Mouse (Mus musculus) frontal cortex, postnatal 10 days (tissue): Measurements from ENCODE around the gene Tubb2b.
"Not testable (repeated sequence)": the region's sequence is repeated elsewhere in the genome, so short reads cannot be mapped to it uniquely, and the experiment has no call there.

Experiments
- DNase-seq, 2 experiments: peaks; one replicate each; pipeline ENCODE4 v3.0.0; 2022; ENCODE audit warnings: low spot score in 2 of 2, mixed read lengths in 1 of 2

Gene Tubb2b

DNA sequence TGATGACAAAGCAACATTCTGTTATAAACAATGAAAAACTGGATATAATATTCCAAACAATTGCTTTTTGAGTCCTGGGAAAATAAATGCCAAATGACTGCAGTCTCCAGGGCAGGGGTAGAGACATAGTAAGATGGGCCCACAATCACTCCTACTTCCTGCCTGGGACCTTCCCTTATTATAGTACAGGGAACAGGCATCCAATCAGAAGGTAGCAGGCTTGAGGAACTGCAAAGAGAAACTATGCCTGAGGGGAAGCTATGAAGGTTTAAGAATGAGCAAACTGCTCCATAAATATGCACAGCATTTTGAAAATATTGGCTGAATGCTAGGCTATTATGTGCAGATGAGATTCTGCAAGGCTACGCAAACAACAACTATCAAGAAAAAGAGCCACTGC, 23.3 kb downstream of the Tubb2b start:
- no peak for DNase-seq

- DNase-seq = no peak
Measured at GRCm38 (mm10) chr13:34106256-34106655, 24.0 kb downstream of the Tubb2b start.

DNA sequence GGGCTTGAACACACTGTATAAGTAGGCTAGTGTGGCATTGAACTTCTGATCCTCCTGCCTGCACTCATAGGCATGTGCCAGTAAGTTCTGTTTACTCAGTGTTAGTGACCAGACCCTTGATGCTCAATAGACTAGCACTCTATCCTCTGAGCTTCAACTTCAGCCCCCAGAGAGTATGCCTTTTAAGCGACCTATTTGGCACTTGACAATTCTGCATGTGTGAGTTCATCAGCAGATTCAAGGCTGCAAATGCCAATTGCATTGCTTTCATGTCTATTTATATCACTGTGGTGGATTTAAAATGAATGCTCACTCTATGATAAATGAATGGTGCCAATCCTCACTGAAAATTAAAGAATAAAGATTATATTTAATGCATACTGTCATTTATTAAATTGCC, 24.9 kb downstream of the Tubb2b start:
- no peak for DNase-seq

DNA sequence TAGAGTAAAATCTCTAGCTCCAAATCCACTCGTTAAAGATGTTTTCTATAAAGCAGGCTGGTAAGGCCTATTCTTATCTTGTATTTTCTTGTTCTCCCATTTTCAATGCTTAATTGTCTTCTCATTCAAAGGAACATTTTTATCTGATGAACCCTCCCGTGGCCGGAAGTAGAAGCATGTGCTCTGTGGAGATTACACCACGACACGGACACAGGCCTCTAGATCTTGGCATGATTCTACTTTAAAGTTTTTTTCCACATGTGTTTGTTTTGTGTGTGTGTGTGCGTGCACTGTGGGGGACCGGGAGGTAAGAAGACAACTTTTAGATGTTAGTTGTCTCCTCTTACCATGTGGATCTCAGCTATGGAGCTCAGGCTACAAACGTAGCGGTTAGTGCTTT, 28.4 kb downstream of the Tubb2b start:
- DNase-seq = no peak

DNA sequence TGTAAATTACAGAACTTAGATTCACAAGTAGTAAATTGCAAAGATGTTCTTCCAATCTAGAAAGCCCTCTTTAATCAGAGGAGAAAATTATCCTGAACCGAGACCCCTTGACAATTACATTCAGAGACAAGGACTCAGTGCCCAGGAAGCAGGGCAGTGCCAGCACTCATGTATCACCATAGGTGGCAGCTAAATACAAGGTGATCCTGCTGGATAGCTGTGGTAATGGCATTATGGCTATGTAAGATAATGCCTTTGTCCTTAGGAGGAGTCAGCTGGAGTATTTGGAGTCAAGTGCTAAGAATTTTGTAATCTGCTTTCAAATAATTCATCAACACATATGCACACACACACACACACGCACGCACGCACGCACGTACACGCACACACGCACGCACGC, 29.0 kb downstream of the Tubb2b start:
- DNase-seq = no peak

GRCm38 (mm10) chr13:34100733-34101132, 29.5 kb downstream of the Tubb2b start:
- no peak for DNase-seq

DNA sequence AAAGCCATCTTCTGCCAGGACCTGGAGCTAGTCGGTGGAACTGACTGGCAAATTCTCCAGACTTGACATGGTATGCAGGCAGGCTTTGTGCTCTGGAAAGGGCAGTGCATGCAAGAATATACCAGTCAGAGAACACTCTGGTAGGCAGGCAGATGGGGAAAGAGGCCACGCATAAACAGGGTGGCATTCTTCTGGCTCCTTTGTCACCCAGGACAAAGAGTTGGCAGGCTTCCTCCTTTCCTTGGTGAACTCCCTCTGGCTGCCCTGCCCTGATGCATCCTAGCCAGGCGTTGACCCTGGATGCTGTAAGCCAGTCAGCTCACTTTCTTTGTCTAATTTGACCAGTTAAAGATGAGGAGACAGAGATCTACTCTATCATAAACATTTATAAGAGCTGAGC, 33.2 kb downstream of the Tubb2b start:
- no peak for DNase-seq

DNA sequence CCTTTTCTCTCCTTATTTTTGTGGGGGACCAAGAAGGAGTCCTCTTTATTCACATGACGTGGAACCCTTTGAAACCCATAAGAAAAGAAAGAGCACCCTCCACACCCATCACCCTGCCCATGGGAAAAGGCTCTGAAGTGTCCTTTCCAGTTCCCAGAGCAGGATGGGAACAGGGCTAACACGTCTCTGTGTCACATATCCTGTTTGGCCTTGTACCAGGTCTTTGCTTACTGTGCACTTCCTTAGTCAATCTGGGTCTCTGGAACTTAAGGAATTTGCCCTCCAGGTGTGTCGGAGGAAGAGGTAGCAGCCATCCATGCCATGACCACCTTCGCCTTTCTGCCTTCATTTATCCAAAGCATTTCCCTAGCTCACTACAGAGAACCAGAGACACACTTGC, 33.8 kb downstream of the Tubb2b start:
- no peak for DNase-seq

DNA sequence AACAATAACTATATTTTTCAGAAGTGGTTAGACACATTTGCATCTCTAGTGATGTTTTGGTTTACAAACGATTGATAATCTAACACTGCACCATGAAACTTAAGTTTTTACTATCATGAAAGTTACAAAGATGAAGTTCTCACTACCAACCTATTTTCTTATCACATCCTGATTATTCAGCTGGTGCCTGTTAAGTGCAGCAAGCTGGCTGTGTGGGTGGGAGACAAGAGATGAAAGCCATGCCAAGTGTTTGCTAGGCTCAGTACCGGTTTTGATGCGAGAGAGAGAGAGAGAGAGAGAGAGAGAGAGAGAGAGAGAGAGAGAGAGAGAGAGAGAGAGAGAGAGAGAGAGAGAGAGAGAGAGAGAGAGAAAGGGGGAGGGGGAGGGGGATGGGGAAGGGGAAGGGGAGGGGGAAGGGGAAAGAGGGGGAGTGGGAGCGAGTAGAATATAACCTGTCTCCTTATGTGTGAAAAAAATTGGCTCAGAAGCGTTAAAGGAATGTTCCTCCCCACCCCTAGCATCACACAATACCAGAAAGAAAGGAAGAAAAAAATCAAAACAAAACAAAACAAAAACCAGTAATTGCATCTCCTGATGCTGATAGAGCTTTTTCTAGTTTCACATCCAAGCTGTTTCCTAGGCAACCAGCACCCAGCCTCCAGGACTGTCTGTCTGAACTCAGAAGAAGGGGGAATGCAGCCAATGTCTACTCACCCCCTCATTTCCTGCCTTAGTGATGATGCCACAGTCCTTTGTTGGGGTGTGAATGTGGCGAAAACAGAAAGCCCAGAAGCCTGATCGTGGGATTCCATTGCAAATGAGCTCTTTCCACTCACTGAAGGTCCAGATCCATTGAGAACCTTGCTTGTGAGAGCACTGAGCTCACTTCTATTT, 34.5 kb downstream of the Tubb2b start:
- peak; percentile 76 to 84 for DNase-seq

DNA sequence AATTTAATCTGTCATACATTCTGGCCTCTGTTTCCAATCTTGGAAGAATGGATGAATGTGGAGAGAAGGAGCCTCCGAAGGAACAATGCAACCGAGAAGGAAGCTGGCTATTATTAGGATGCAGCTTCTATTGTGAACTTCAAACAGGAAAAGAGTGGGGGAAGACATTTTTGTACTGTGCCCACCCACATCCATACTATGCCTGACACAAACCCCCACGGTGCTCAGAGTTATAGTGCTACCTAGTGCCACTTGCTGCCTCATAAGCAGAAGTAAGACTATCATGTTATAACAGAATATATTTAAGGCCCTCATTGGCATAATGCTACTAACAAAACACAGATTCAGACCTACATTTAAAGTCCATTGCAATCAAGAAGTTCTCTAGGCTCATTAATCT, 40.9 kb downstream of the Tubb2b start:
- no peak for DNase-seq

GRCm38 (mm10) chr13:34088871-34089288, 41.4 kb downstream of the Tubb2b start:
- DNase-seq = no peak

- DNase-seq = not testable (repeated sequence)
Measured at GRCm38 (mm10) chr13:34088201-34088649, 42.0 kb downstream of the Tubb2b start.

GRCm38 (mm10) chr13:34087052-34087812, 43.0 kb downstream of the Tubb2b start:
- no peak for DNase-seq

DNA sequence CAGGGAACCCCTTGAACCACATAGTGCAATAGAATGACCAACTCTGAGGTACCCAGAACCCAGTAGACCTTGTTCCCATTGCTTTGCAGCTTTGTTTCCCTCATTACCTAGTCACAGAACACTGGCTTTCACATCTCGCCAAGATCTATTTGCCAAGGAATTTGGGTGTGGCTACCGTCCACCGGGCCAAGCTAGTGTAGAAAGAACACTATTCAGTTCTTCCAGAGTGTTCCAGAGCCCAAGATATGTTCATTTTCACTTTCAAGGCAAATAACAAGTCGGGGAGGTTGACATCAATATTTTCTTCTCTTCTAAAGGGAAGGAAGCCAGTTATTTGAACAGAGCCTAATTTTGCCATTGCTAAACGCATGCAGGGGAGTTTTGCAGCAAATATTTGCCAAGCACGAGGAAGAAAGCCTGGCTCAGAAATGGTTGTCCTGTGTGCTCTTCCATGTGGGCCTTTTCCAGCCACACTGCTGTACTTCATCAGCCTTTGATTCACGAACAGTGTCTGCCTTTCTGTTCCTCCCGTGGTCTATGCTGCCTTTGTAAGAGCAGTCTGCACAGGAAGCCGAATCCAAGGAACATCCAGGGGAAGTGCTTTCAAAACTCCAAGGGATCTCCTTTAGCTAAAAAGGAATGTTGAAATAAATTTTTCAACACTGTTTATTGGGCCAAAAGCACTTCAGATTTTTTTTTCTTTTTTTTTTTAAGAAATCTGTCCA, 46.1 kb downstream of the Tubb2b start:
- no peak for DNase-seq

DNA sequence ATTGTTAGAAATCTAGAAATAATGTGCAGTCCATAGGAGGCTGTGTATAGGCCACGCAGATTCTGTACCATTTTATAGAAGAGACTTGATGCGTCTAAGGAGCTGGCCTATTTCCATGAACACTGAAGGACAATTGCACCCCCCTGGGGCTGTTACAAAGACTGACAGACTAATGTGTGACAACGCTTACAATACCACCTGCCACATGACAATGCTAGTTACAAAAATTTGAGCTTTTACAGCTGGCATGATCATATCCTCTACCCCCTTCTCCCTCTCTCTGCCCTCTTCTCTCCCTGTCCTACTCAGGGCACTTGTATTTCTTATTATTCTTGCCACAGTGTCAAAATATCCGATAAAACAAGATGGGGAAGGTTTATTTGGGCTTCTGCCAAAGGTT, 48.3 kb downstream of the Tubb2b start:
- DNase-seq = no peak

GRCm38 (mm10) chr13:34079801-34080200, 50.5 kb downstream of the Tubb2b start:
- DNase-seq = no peak

DNA sequence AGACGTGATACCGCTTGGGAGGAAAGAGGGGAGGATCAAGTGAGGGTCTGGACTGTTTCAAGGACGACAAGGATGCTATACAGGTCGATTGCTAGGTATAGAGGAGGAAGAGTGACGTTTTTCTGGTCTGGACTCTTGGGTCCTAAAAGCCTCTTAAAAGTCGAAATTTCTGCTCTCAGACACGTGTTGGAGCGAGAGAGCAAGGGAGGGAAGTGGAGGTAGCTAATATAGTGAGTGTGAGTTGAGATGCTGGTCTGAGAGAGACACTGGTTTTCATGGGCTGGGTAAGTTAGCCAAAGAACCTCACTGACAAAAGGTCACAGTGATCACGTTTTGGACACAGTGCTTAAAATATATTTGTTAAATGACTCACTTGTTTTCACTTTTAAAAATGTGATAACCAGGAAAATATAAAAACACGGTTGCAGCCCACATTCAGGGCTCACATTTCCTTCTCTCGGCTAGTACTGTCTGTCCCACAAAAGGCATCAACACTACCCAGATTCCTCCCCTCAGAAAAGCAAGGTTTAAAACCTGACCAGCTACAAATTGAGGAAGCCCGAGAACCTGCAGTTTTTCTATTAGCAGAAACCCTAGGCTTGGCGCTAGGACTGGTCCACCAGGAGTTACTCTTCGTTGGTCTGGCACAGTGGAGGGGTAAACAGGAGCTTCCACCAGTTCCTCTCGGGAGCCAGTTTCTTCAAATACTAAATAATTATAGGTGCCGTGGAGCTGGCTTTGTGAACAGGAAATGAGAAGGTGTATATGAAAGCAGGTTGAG, 51.6 kb downstream of the Tubb2b start:
- DNase-seq = no peak

DNA sequence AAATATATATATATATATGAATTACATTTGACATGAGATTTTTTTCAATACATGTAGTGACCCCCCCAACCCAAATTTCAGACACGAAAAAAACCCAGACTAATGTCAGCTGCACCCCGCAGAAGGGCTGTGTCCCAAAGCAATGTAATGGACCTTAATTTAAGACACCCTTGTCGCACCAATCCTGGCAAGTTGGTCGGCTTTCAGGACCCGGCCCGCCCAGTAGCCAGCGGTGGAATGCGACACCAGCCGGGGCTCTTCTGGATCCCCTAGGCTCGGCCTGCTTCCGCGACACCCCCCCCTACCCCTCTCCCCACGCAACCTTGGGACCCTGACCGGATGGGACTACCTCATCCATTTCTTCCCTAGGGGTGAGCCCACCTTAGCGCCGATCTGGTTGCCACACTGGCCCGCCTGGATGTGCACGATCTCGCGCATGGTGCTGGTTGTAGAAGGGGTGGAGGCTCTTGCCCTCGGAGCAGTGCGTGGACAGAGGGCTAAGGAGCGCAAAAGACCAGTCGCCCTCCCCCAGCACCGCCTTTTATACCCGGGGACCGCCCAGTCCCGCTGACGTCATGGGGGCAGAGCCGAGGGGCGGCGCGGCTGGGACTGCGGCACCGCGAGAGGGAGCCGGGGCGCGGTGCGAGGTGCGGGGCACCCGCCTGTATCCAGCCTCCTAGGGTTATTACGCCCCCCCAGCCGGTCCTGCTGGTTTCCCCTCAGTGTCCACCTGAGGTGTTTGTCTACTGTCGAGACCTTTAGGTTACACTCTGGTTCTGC, 52.6 kb downstream of the Tubb2b start, which contains the start of gene Tubb2a:
TSS of gene Tubb2a (minus strand) at position 516 of the 780 bp plus-strand sequence.
- peak; percentile 89 to 94 for DNase-seq
